Comparison of ENCODE assay signal across 8 mouse cellular contexts in the genomic region with DNA sequence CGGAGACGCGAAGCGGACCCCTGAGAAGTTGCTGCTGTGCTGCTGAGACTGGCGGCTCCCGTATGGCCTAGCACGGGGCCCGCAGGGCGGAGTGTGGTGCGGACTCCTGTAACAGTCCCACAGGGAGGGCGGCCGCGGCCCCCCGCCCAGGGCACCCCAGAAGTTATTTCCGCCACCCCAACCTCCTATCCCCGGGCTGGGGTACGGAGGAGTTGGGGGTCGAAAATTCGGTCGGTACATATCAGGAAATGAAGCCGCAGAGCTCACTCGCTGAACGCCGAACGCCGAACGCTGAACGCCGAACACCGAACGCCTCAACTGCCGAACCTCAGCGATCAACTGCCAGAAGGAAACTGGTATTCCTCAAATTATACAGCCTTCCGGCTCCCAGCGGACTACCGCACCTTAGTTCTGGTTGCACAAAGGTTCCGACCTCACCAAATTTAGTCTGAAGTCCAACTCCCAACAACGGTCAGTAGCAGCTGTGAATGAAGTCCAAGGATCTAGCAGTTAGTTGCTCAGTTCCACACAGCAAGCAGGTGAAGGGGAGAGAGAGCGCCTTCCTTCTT. TPM values are rescaled to one million over a fixed set of nuclear protein-coding genes. Genes with fewer than 3 reads are reported as not detected.
DNase-seq lines count a peak whose midpoint lies in the region; ATAC-seq lines count a peak whose summit lies in the region.

Gm7102 (minus strand) TSS at position 554 of the 569 bp plus-strand sequence.

- H3K4me3 ChIP-seq in heart, embryonic 15.5 days, result peak within 1 kb of the TSS; percentile 43
- peak within 1 kb of the TSS; percentile 50 for H3K4me3 ChIP-seq in embryonic facial prominence, embryonic 10.5 days
- peak within 1 kb of the TSS; percentile 32 for H3K4me3 ChIP-seq in intestine, embryonic 15.5 days (replicated peaks)
- H3K4me3 ChIP-seq in midbrain, embryonic 11.5 days (ENCODE audit: low read depth, low read length), result peak within 1 kb of the TSS; percentile 19; the same call in 1 of the 2 replicates

- WGBS in heart, embryonic 15.5 days, result 20% methylated on average over 39 of the region's 39 CpGs
- 31% methylated on average over 39 of the region's 39 CpGs for WGBS in embryonic facial prominence, embryonic 10.5 days
- WGBS in intestine, embryonic 15.5 days, result 21% methylated on average over 39 of the region's 39 CpGs
- WGBS in midbrain, embryonic 11.5 days, result 33% methylated on average over 38 of the region's 39 CpGs

- H3K27me3 ChIP-seq in heart, embryonic 15.5 days, result no peaks in the 10 kb centered on the region
- H3K27me3 ChIP-seq in embryonic facial prominence, embryonic 10.5 days (replicated peaks; ENCODE audit: low read depth, poor library complexity, severe bottlenecking), result peaks cover 17% of the 10 kb centered on the region
- no peaks in the 10 kb centered on the region for H3K27me3 ChIP-seq in intestine, embryonic 15.5 days (replicated peaks)
- H3K27me3 ChIP-seq in midbrain, embryonic 11.5 days (ENCODE audit: control insufficient read depth, insufficient read depth, low read length), result no peaks in the 10 kb centered on the region

- intact Hi-C loops in gastrocnemius, postnatal 36 days (cut with DNase I), result no loop called here

- H3K9me3 ChIP-seq in heart, embryonic 15.5 days (replicated peaks), result no peaks in the 10 kb centered on the region
- peaks cover 7% of the 10 kb centered on the region; the same call in 1 of the 2 replicates for H3K9me3 ChIP-seq in embryonic facial prominence, embryonic 10.5 days
- H3K9me3 ChIP-seq in intestine, embryonic 15.5 days, result no peaks in the 10 kb centered on the region
- H3K9me3 ChIP-seq in midbrain, embryonic 11.5 days (ENCODE audit: control insufficient read depth, low read length), result no peaks in the 10 kb centered on the region

- no peak within 1 kb of the TSS for H3K9ac ChIP-seq in heart, embryonic 15.5 days
- no peak within 1 kb of the TSS; the same call in 1 of the 2 replicates for H3K9ac ChIP-seq in intestine, embryonic 15.5 days
- 0 out of 2 replicates have a peak within 1 kb of the TSS, but pooled peaks have one; percentile 24 for H3K9ac ChIP-seq in midbrain, embryonic 11.5 days (ENCODE audit: low read length)

- no peaks in the 10 kb centered on the region for H3K4me1 ChIP-seq in heart, embryonic 15.5 days (replicated peaks)
- H3K4me1 ChIP-seq in embryonic facial prominence, embryonic 10.5 days, result no peaks in the 10 kb centered on the region
- no peaks in the 10 kb centered on the region for H3K4me1 ChIP-seq in intestine, embryonic 15.5 days (replicated peaks)
- no peaks in the 10 kb centered on the region for H3K4me1 ChIP-seq in midbrain, embryonic 11.5 days (ENCODE audit: control insufficient read depth, insufficient read depth, low read length)

- H3K4me2 ChIP-seq in heart, embryonic 15.5 days, result peak within 1 kb of the TSS; percentile 57
- peak within 1 kb of the TSS; percentile 65 for H3K4me2 ChIP-seq in intestine, embryonic 15.5 days (replicated peaks)
- H3K4me2 ChIP-seq in midbrain, embryonic 11.5 days, result peak within 1 kb of the TSS; percentile 37

- ATAC-seq in heart, embryonic 15.5 days (replicated peaks; ENCODE audit: insufficient number of reproducible peaks, insufficient read depth, low FRiP score, low read depth), result no peak
- peak; percentile 45; the same call in 1 of the 2 replicates for ATAC-seq in intestine, embryonic 15.5 days
- ATAC-seq in midbrain, embryonic 11.5 days (ENCODE audit: low FRiP score), result no peak; the same call in 1 of the 2 replicates

- no peaks in the 10 kb centered on the region for H3K36me3 ChIP-seq in heart, embryonic 15.5 days
- H3K36me3 ChIP-seq in embryonic facial prominence, embryonic 10.5 days (replicated peaks), result no peaks in the 10 kb centered on the region
- H3K36me3 ChIP-seq in intestine, embryonic 15.5 days, result no peaks in the 10 kb centered on the region
- H3K36me3 ChIP-seq in midbrain, embryonic 11.5 days (ENCODE audit: control insufficient read depth, insufficient read depth, low read length), result no peaks in the 10 kb centered on the region

- no peak within 1 kb of the TSS for H3K27ac ChIP-seq in heart, embryonic 15.5 days
- no peak within 1 kb of the TSS for H3K27ac ChIP-seq in embryonic facial prominence, embryonic 10.5 days (replicated peaks)
- H3K27ac ChIP-seq in intestine, embryonic 15.5 days, result no peak within 1 kb of the TSS
- no peak within 1 kb of the TSS for H3K27ac ChIP-seq in midbrain, embryonic 11.5 days (ENCODE audit: low read depth, low read length)

- no peak for DNase-seq in heart, adult 8-10 months (ENCODE audit: low spot score)
- DNase-seq in embryonic facial prominence, embryonic 10.5 days (ENCODE audit: low spot score), result peak; percentile 35
- no peak for DNase-seq in midbrain, embryonic 11.5 days (ENCODE audit: low spot score, missing footprints)
- no peak for DNase-seq in right cerebral cortex, postnatal 14 days
- DNase-seq in cerebellum, adult 18-20 months, result no peak
- DNase-seq in gastrocnemius, postnatal 36 days, result no peak

RNA-seq across cellular contexts. Expression of gene Gm7102, which starts in this region (rescaled TPM):
- not detected in 2 replicates for polyA plus RNA-seq in heart, embryonic 15.5 days (2015; fragmentation: Nextera tagmentation; extraction: Ambion mirVana)
- total RNA-seq in heart, adult 8-10 months (2022), result not detected
- 0.10 TPM in 1 of 2 replicates, not detected in the other for polyA plus RNA-seq in embryonic facial prominence, embryonic 10.5 days (2016; fragmentation: Nextera tagmentation; extraction: Ambion mirVana)
- polyA plus RNA-seq in intestine, embryonic 15.5 days (2015; fragmentation: Nextera tagmentation; extraction: Ambion mirVana), result 0.16 TPM in 1 of 2 replicates, not detected in the other
- 0.11 TPM in 1 of 2 replicates, not detected in the other for polyA plus RNA-seq in midbrain, embryonic 11.5 days (2014; fragmentation: Nextera tagmentation; extraction: Ambion mirVana)
- total RNA-seq in gastrocnemius, postnatal 36 days (2021), result not detected

Comparison
In these comparisons a context has a peak if more than half of its experiments do, and no peak if none do; other contexts are left out.
1. Peak in DNase-seq and H3K4me3 ChIP-seq in embryonic facial prominence, embryonic 10.5 days; RNA of the gene not detected or under 1 TPM.
2. Peak in ATAC-seq, H3K4me3 ChIP-seq and H3K4me2 ChIP-seq in intestine, embryonic 15.5 days; RNA of the gene not detected or under 1 TPM.